Mouse (Mus musculus) heart, embryonic 13.5 days (tissue): ENCODE data around the gene Olfr818. TPM values are rescaled to one million over a fixed set of nuclear protein-coding genes. Genes with fewer than 3 reads are reported as not detected.
"Not testable (repeated sequence)": the region's sequence is repeated elsewhere in the genome, so short reads cannot be mapped to it uniquely, and the experiment has no call there.

Source experiments
- ATAC-seq: fragments of 200-750 bp; cut with Nextera tagmentation; 2 replicates; pipeline ENCODE4 v1.8.0; 2017; ENCODE audit warnings: moderate TSS enrichment; ENCODE audit not compliant: insufficient number of reproducible peaks, low FRiP score, low TSS enrichment; ENCODE audit errors: extremely low read depth
- H3K27ac ChIP-seq: fragments of 300-500 bp; sonication (generic); replicated peaks from 2 replicates; pipeline ENCODE4 v1.5.1; 2015; ENCODE audit warnings: moderate library complexity, mild to moderate bottlenecking, inconsistent platforms
- H3K27me3 ChIP-seq: fragments of 300-500 bp; sonication (generic); replicated peaks from 2 replicates; pipeline ENCODE4 v1.6.1; 2015; ENCODE audit warnings: mild to moderate bottlenecking, inconsistent platforms
- H3K36me3 ChIP-seq: fragments of 300-500 bp; sonication (generic); 2 replicates; pipeline ENCODE4 v1.6.1; 2015; ENCODE audit warnings: mild to moderate bottlenecking, inconsistent platforms
- H3K4me1 ChIP-seq: fragments of 300-500 bp; sonication (generic); 2 replicates; pipeline ENCODE4 v1.6.1; 2015; ENCODE audit warnings: inconsistent platforms
- H3K4me2 ChIP-seq: fragments of 300-500 bp; sonication (generic); 2 replicates; pipeline ENCODE4 v1.6.1; 2015; ENCODE audit warnings: inconsistent platforms, mild to moderate bottlenecking, moderate library complexity
- H3K4me3 ChIP-seq: fragments of 300-500 bp; sonication (generic); 2 replicates; pipeline ENCODE4 v1.5.1; 2015; ENCODE audit warnings: moderate library complexity, mild to moderate bottlenecking, inconsistent platforms
- H3K9ac ChIP-seq: fragments of 300-500 bp; sonication (generic); 2 replicates; pipeline ENCODE4 v1.6.1; 2015; ENCODE audit warnings: inconsistent platforms, mild to moderate bottlenecking, moderate library complexity
- H3K9me3 ChIP-seq: fragments of 300-500 bp; sonication (generic); 2 replicates; pipeline ENCODE4 v1.6.1; 2016; ENCODE audit warnings: inconsistent platforms
- WGBS: fragments of 180-500 bp; shearing (Covaris S2); methylation state at CpG from one replicate; pipeline ENCODE4 v1.1.7; 2015; ENCODE audit warnings: mixed read lengths; 5-methylcytosine and 5-hydroxymethylcytosine counted together
- polyA plus RNA-seq: library from polyadenylated mRNA; unstranded; fragments of >200 nt; fragmentation: Nextera tagmentation; extraction: Ambion mirVana; gene quantifications from 2 replicates; pipeline ENCODE4 v1.2.1, GENCODE M21; 2015

Gene Olfr818
- polyA plus RNA-seq, result not detected in 2 replicates

GRCm38 (mm10) chr10:129949000-129949399 lies at the start of gene Olfr818:
Gene Olfr818, minus strand, starts transcription at chr10:129949100.
- Histone ChIP-seq H3K9ac (no peak within 1 kb of the TSS), H3K4me1 (no peaks in the 10 kb centered on the region), H3K9me3 (no peaks in the 10 kb centered on the region), H3K27ac (no peak within 1 kb of the TSS), H3K36me3 (no peaks in the 10 kb centered on the region), H3K27me3 (no peaks in the 10 kb centered on the region), H3K4me2 (no peak within 1 kb of the TSS), H3K4me3 (no peak within 1 kb of the TSS)
- ATAC-seq, result no peak
- 84% methylated on average over 2 of the region's 2 CpGs for WGBS

GRCm38 (mm10) chr10:129984962-129985361 lies 36.1 kb upstream of the Olfr818 start, which contains the start of gene Gm10310:
Gene Gm10310, minus strand, starts transcription at chr10:129985062.
- not testable (repeated sequence) for H3K36me3 ChIP-seq, H3K4me1 ChIP-seq, ATAC-seq, H3K9me3 ChIP-seq, H3K9ac ChIP-seq, H3K4me3 ChIP-seq, H3K27me3 ChIP-seq, H3K4me2 ChIP-seq, H3K27ac ChIP-seq
- no CpG with 5 or more reads among the region's 1 CpGs for WGBS

GRCm38 (mm10) chr10:129981867-129982266 lies 33.0 kb upstream of the Olfr818 start:
- not testable (repeated sequence) for H3K36me3 ChIP-seq, H3K4me2 ChIP-seq, ATAC-seq, H3K27ac ChIP-seq, H3K4me1 ChIP-seq, H3K9me3 ChIP-seq, H3K9ac ChIP-seq, H3K27me3 ChIP-seq, H3K4me3 ChIP-seq
- no CpG with 5 or more reads among the region's 3 CpGs for WGBS

- WGBS, result no CpG with 5 or more reads among the region's 2 CpGs
- not testable (repeated sequence) for H3K4me3 ChIP-seq, H3K36me3 ChIP-seq, ATAC-seq, H3K27ac ChIP-seq, H3K9me3 ChIP-seq, H3K9ac ChIP-seq, H3K4me1 ChIP-seq, H3K27me3 ChIP-seq, H3K4me2 ChIP-seq
These were observed 27.1 kb upstream of the Olfr818 start, which contains the start of gene Olfr247 for GRCm38 (mm10) chr10:129976040-129976439. Gene Olfr247, minus strand, starts transcription at chr10:129976140.

- H3K4me3 ChIP-seq, H3K9me3 ChIP-seq, H3K9ac ChIP-seq, H3K36me3 ChIP-seq, ATAC-seq, H3K4me1 ChIP-seq, H3K27me3 ChIP-seq, H3K4me2 ChIP-seq, H3K27ac ChIP-seq: not testable (repeated sequence)
- no CpG with 5 or more reads among the region's 3 CpGs for WGBS
These were observed 24.1 kb upstream of the Olfr818 start for GRCm38 (mm10) chr10:129972994-129973393.

- WGBS, result 72% methylated on average over 2 of the region's 2 CpGs
- not testable (repeated sequence) for H3K27me3 ChIP-seq, H3K27ac ChIP-seq, H3K9me3 ChIP-seq, H3K9ac ChIP-seq, H3K4me2 ChIP-seq, H3K36me3 ChIP-seq, ATAC-seq, H3K4me1 ChIP-seq, H3K4me3 ChIP-seq
These were observed 18.3 kb upstream of the Olfr818 start, which contains the start of gene Olfr819 for GRCm38 (mm10) chr10:129967166-129967565. Gene Olfr819, minus strand, starts transcription at chr10:129967266.

GRCm38 (mm10) chr10:129966232-129966631 lies 17.3 kb upstream of the Olfr818 start:
- WGBS, result 94% methylated on average over 2 of the region's 3 CpGs

GRCm38 (mm10) chr10:129915497-129915896 lies 33.4 kb downstream of the Olfr818 start, which contains the start of gene Olfr816:
Gene Olfr816, minus strand, starts transcription at chr10:129915597.
- ATAC-seq, result no peak
- H3K36me3 ChIP-seq, result no peaks in the 10 kb centered on the region
- H3K4me1 ChIP-seq, result no peaks in the 10 kb centered on the region
- 51% methylated on average over 1 of the region's 1 CpGs for WGBS
- no peak within 1 kb of the TSS for H3K4me2 ChIP-seq
- H3K27me3 ChIP-seq, result no peaks in the 10 kb centered on the region
- no peak within 1 kb of the TSS for H3K9ac ChIP-seq
- H3K27ac ChIP-seq, result no peak within 1 kb of the TSS
- H3K4me3 ChIP-seq, result no peak within 1 kb of the TSS
- H3K9me3 ChIP-seq, result no peaks in the 10 kb centered on the region

More at GRCm38 (mm10) chr10:129966232-129966631, 17.3 kb upstream of the Olfr818 start:
- H3K4me2 ChIP-seq, H3K4me1 ChIP-seq, H3K27ac ChIP-seq, H3K4me3 ChIP-seq, ATAC-seq, H3K27me3 ChIP-seq, H3K9me3 ChIP-seq, H3K9ac ChIP-seq, H3K36me3 ChIP-seq: not testable (repeated sequence)

- not testable (repeated sequence) for H3K4me3 ChIP-seq, H3K4me2 ChIP-seq, H3K36me3 ChIP-seq, H3K27ac ChIP-seq, H3K27me3 ChIP-seq, H3K9ac ChIP-seq, H3K4me1 ChIP-seq, ATAC-seq, H3K9me3 ChIP-seq
- WGBS, result 53% methylated on average over 1 of the region's 1 CpGs
These were observed 43.1 kb downstream of the Olfr818 start, which contains the start of gene Olfr815 for GRCm38 (mm10) chr10:129905767-129906166. Gene Olfr815, minus strand, starts transcription at chr10:129905867.

Other genes with a start within 250 kb of the Olfr818 start
- gene Olfr804, start 245.9 kb downstream of the Olfr818 start, polyA plus RNA-seq, result not detected in 2 replicates
- not detected in 2 replicates for gene Olfr805, start 219.7 kb downstream of the Olfr818 start, polyA plus RNA-seq
- not detected in 2 replicates for gene Olfr806, start 207.2 kb downstream of the Olfr818 start, polyA plus RNA-seq
- not detected in 2 replicates for gene Olfr807, start 191.3 kb downstream of the Olfr818 start, polyA plus RNA-seq
- gene Olfr808, start 183.6 kb downstream of the Olfr818 start, polyA plus RNA-seq, result not detected in 2 replicates
- gene Olfr809, start 174.5 kb downstream of the Olfr818 start, polyA plus RNA-seq, result not detected in 2 replicates
- not detected in 2 replicates for gene Olfr810, start 154.2 kb downstream of the Olfr818 start, polyA plus RNA-seq
- not detected in 2 replicates for gene Olfr811, start 144.7 kb downstream of the Olfr818 start, polyA plus RNA-seq
- not detected in 2 replicates for gene Olfr812, start 103.0 kb downstream of the Olfr818 start, polyA plus RNA-seq
- not detected in 2 replicates for gene Olfr813, start 93.7 kb downstream of the Olfr818 start, polyA plus RNA-seq
- not detected in 2 replicates for gene Olfr814, start 69.2 kb downstream of the Olfr818 start, polyA plus RNA-seq
- not detected in 2 replicates for gene Olfr815, start 43.2 kb downstream of the Olfr818 start, polyA plus RNA-seq
- gene Olfr816, start 33.5 kb downstream of the Olfr818 start, polyA plus RNA-seq, result not detected in 2 replicates
- not detected in 2 replicates for gene Olfr819, start 18.2 kb upstream of the Olfr818 start, polyA plus RNA-seq
- gene Olfr247, start 27.0 kb upstream of the Olfr818 start, polyA plus RNA-seq, result not detected in 2 replicates
- not detected in 2 replicates for gene Gm10310, start 36.0 kb upstream of the Olfr818 start, polyA plus RNA-seq
- gene Olfr820, start 63.5 kb upstream of the Olfr818 start, polyA plus RNA-seq, result not detected in 2 replicates
- gene Olfr821, start 81.2 kb upstream of the Olfr818 start, polyA plus RNA-seq, result not detected in 2 replicates
- not detected in 2 replicates for gene Olfr822, start 122.1 kb upstream of the Olfr818 start, polyA plus RNA-seq
- not detected in 2 replicates for gene Olfr823, start 166.3 kb upstream of the Olfr818 start, polyA plus RNA-seq
- not detected in 2 replicates for gene Olfr824, start 180.9 kb upstream of the Olfr818 start, polyA plus RNA-seq
- gene Olfr825, start 217.7 kb upstream of the Olfr818 start, polyA plus RNA-seq, result not detected in 2 replicates
- gene Olfr826, start 235.1 kb upstream of the Olfr818 start, polyA plus RNA-seq, result not detected in 2 replicates